28 mouse cellular contexts compared by ENCODE assay signal in the genomic region with DNA sequence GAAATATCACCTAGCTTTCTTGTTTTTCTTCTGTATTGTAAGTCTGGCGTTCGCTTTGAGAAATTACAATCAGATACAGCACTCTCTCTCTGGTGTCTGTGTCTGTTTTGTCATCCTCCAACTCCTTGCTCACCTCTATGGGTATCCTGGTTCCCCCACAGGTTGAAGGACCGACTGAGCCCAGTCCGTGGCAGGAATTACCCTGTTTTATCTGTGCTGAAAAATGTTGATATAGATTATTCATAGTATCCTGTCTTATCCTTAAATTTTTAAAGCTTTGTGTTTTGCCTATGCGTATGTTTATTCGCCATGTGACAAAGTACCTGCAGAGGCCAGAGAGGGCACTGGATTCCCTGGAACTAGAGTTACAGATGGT. TPM values are rescaled to one million over a fixed set of nuclear protein-coding genes. Genes with fewer than 3 reads are reported as not detected.
A peak's percentile ranks its signal among the peaks of the same experiment; 100 is the strongest.
DNase-seq lines count a peak whose midpoint lies in the region; ATAC-seq and TF ChIP-seq lines count a peak whose summit lies in the region.
"Had no signal": no experiment of that assay in that cellular context is flagged by ENCODE, and none has a peak within 500 bp of the region (broad histone marks: within the 10 kb centered on the region; RNA-seq: fewer than 3 reads in every experiment).

No protein-coding gene starts in this region.

- TF ChIP-seq RAD21 in MEL (IDR thresholded peaks at IDR 0.05; ENCODE audit: low read depth, low read length), result no peak

- H3K9me3 ChIP-seq in heart, embryonic 11.5 days (replicated peaks; ENCODE audit: control insufficient read depth, low read length), result no peaks in the 10 kb centered on the region
- H3K9me3 ChIP-seq in E14TG2a.4 (ENCODE audit: low read length) (no peaks in the 10 kb centered on the region), MEL (replicated peaks; ENCODE audit: insufficient read depth, low read length) (no peaks in the 10 kb centered on the region)
- H3K9me3 ChIP-seq: embryonic facial prominence, embryonic 10.5 days; embryonic facial prominence, embryonic 13.5 days; forebrain, embryonic 12.5 days; forebrain, embryonic 15.5 days; heart, embryonic 13.5 days; hindbrain, embryonic 12.5 days; hindbrain, embryonic 15.5 days had no signal

- peak; percentile 30 for DNase-seq in heart, adult 11 months
- DNase-seq in MEL (ENCODE audit: low read depth, low spot score), result no peak
- no peak for DNase-seq in frontal cortex, postnatal 36 days (ENCODE audit: low spot score in 2 of 2)
- no peak for DNase-seq in thymus, postnatal 36 days
- DNase-seq: adrenal gland, adult 8-10 months; adrenal gland, postnatal 25 days; B cell, adult 2 months; cerebellum, adult 11-12 months; cerebellum, adult 8-10 months; cerebellum, postnatal 10 days; cerebellum, postnatal 36 days; embryo, embryonic 11 days; gastrocnemius, postnatal 10 days; gastrocnemius, postnatal 36 days; heart, postnatal 14 days; kidney, adult 2 months had no signal

- TF ChIP-seq EP300 in MEL (IDR thresholded peaks at IDR 0.05; ENCODE audit: low read depth in 1 of 2, low read length in 2 of 2), result no peak

- H3K4me3 ChIP-seq in heart, embryonic 11.5 days (ENCODE audit: low read depth, low read length), result no peak overlapping the region
- H3K4me3 ChIP-seq in E14TG2a.4 (replicated peaks; ENCODE audit: low read length), result 0 out of 2 replicates have a peak overlapping the region, but pooled peaks have one; percentile 0
- no peak overlapping the region for H3K4me3 ChIP-seq in MEL (ENCODE audit: control insufficient read depth in 1 of 2, insufficient read depth in 1 of 2, low read depth in 2 of 2, low read length in 2 of 2)
- H3K4me3 ChIP-seq: embryonic facial prominence, embryonic 10.5 days; embryonic facial prominence, embryonic 13.5 days; erythroblast, embryonic 14.5 days; forebrain, embryonic 12.5 days; forebrain, embryonic 15.5 days; heart, embryonic 13.5 days; hindbrain, embryonic 12.5 days; hindbrain, embryonic 15.5 days had no signal

- no peak overlapping the region for H3K9ac ChIP-seq in heart, embryonic 11.5 days (ENCODE audit: low read depth, low read length)
- no peak overlapping the region for H3K9ac ChIP-seq in MEL (ENCODE audit: control insufficient read depth, low read depth, low read length, poor library complexity, severe bottlenecking)
- H3K9ac ChIP-seq: embryonic facial prominence, embryonic 13.5 days; forebrain, embryonic 12.5 days; forebrain, embryonic 15.5 days; heart, embryonic 13.5 days; hindbrain, embryonic 12.5 days; hindbrain, embryonic 15.5 days had no signal

- peaks cover 20% of the 10 kb centered on the region for H3K79me2 ChIP-seq in MEL (ENCODE audit: control insufficient read depth, insufficient read depth, low read length, poor library complexity)

- peaks cover 8% of the 10 kb centered on the region for H3K4me1 ChIP-seq in heart, embryonic 11.5 days (ENCODE audit: control insufficient read depth, insufficient read depth, low read length)
- H3K4me1 ChIP-seq in E14TG2a.4 (replicated peaks; ENCODE audit: low read depth, low read length), result peaks cover 67% of the 10 kb centered on the region
- H3K4me1 ChIP-seq in MEL (ENCODE audit: control insufficient read depth in 1 of 2, insufficient read depth in 2 of 2, low read length in 2 of 2), result peaks cover 18 to 36% of the 10 kb centered on the region in 2 experiments

- TF ChIP-seq CTCF in E14TG2a.4 (conservative IDR thresholded peaks at IDR 0.05; ENCODE audit: low read length) (no peak), MEL (IDR thresholded peaks at IDR 0.05 in 2 of 3, conservative IDR thresholded peaks at IDR 0.05 in 1 of 3; ENCODE audit: control insufficient read depth in 1 of 3, insufficient read depth in 1 of 3, low read depth in 2 of 3, low read length in 3 of 3, poor library complexity in 1 of 3, severe bottlenecking in 1 of 3) (no peak; a peak in 1 of 6 replicates)

- no peak for ATAC-seq in heart, embryonic 11.5 days (replicated peaks; ENCODE audit: insufficient number of reproducible peaks, low FRiP score, low TSS enrichment)
- ATAC-seq: forebrain, embryonic 15.5 days; intestine, postnatal 0 days; Patski had no signal

- peaks cover 8% of the 10 kb centered on the region for H3K36me3 ChIP-seq in heart, embryonic 11.5 days (ENCODE audit: control insufficient read depth, insufficient read depth, low read length)
- peaks cover 34% of the 10 kb centered on the region for H3K36me3 ChIP-seq in E14TG2a.4 (ENCODE audit: insufficient read depth, low read length)
- peaks cover 0 to 37% of the 10 kb centered on the region in 2 experiments; a peak in 2 of 4 replicates for H3K36me3 ChIP-seq in MEL (ENCODE audit: control insufficient read depth in 1 of 2, insufficient read depth in 2 of 2, low read length in 2 of 2)

- H3K27me3 ChIP-seq in heart, embryonic 11.5 days (ENCODE audit: control insufficient read depth, insufficient read depth, low read length), result no peaks in the 10 kb centered on the region
- no peaks in the 10 kb centered on the region for H3K27me3 ChIP-seq in E14TG2a.4 (ENCODE audit: insufficient read depth, low read length)
- H3K27me3 ChIP-seq in MEL (ENCODE audit: control insufficient read depth in 1 of 2, insufficient read depth in 2 of 2, low read length in 2 of 2), result no peaks in the 10 kb centered on the region
- H3K27me3 ChIP-seq: embryonic facial prominence, embryonic 13.5 days; forebrain, embryonic 12.5 days; forebrain, embryonic 15.5 days; heart, embryonic 13.5 days; hindbrain, embryonic 12.5 days; hindbrain, embryonic 15.5 days; Patski had no signal

- H3K4me2 ChIP-seq in heart, embryonic 11.5 days, result no peak overlapping the region
- H3K4me2 ChIP-seq: embryonic facial prominence, embryonic 13.5 days; forebrain, embryonic 12.5 days; forebrain, embryonic 15.5 days; heart, embryonic 13.5 days; hindbrain, embryonic 12.5 days; hindbrain, embryonic 15.5 days had no signal

- WGBS in heart, embryonic 11.5 days (ENCODE audit: insufficient replicate concordance), result 90% methylated on average over 6 of the region's 6 CpGs

- no peak; a peak in 1 of 4 replicates for TF ChIP-seq POLR2A in MEL (IDR thresholded peaks at IDR 0.05; ENCODE audit: control insufficient read depth in 1 of 2, insufficient read depth in 1 of 2, low read depth in 1 of 2, low read length in 2 of 2, poor library complexity in 1 of 2)

- H3K27ac ChIP-seq in heart, embryonic 11.5 days (ENCODE audit: low read depth, low read length), result no peak overlapping the region
- no peak overlapping the region for H3K27ac ChIP-seq in MEL (ENCODE audit: control insufficient read depth, low read depth, low read length)
- H3K27ac ChIP-seq: embryonic facial prominence, embryonic 10.5 days; embryonic facial prominence, embryonic 13.5 days; forebrain, embryonic 12.5 days; forebrain, embryonic 15.5 days; heart, embryonic 13.5 days; hindbrain, embryonic 12.5 days; hindbrain, embryonic 15.5 days had no signal

TF ChIP-seq in MEL, 35 proteins besides CTCF, POLR2A, EP300 and RAD21 (continues in another document):
- TF ChIP-seq MAZ (IDR thresholded peaks at IDR 0.05; ENCODE audit: low read depth, low read length) (no peak), TBP (IDR thresholded peaks at IDR 0.05; ENCODE audit: low read depth, low read length) (no peak), NRF1 (IDR thresholded peaks at IDR 0.05; ENCODE audit: insufficient read depth, low read depth, low read length, poor library complexity, severe bottlenecking) (no peak), E2F4 (IDR thresholded peaks at IDR 0.05; ENCODE audit: borderline replicate concordance, low read depth, low read length) (0 out of 2 replicates have a peak, but pooled peaks have one; percentile 32), HCFC1 (IDR thresholded peaks at IDR 0.05; ENCODE audit: low read depth, low read length) (no peak), MEF2A (IDR thresholded peaks at IDR 0.05; ENCODE audit: extremely low read depth, insufficient replicate concordance, low read depth, low read length, poor library complexity, severe bottlenecking) (no peak), POLR2AphosphoS5 (IDR thresholded peaks at IDR 0.05; ENCODE audit: borderline replicate concordance, low read depth, low read length) (no peak), USF2 (IDR thresholded peaks at IDR 0.05; ENCODE audit: borderline replicate concordance in 1 of 2, insufficient read depth in 1 of 2, low read depth in 1 of 2, low read length in 2 of 2) (no peak), CHD1 (IDR thresholded peaks at IDR 0.05; ENCODE audit: low read depth, low read length) (no peak), ELF1 (IDR thresholded peaks at IDR 0.05; ENCODE audit: low read depth, low read length) (no peak), GATA1 (IDR thresholded peaks at IDR 0.05; ENCODE audit: low read depth, low read length) (no peak), RCOR1 (IDR thresholded peaks at IDR 0.05; ENCODE audit: low read depth, low read length) (0 out of 2 replicates have a peak, but pooled peaks have one; percentile 8), JUND (IDR thresholded peaks at IDR 0.05; ENCODE audit: low read depth, low read length) (no peak), UBTF (IDR thresholded peaks at IDR 0.05; ENCODE audit: borderline replicate concordance, insufficient read depth, low read depth, low read length) (no peak), USF1 (IDR thresholded peaks at IDR 0.05; ENCODE audit: low read depth, low read length) (no peak), CHD2 (IDR thresholded peaks at IDR 0.05; ENCODE audit: low read length) (no peak; the same call in none of the 2 replicates), SMC3 (IDR thresholded peaks at IDR 0.05; ENCODE audit: low read depth, low read length) (0 out of 2 replicates have a peak, but pooled peaks have one; percentile 11), MAX (IDR thresholded peaks at IDR 0.05; ENCODE audit: low read length) (0 out of 2 replicates have a peak, but pooled peaks have one; percentile 15), ZMIZ1 (IDR thresholded peaks at IDR 0.05; ENCODE audit: low read depth, low read length) (no peak), ZKSCAN1 (IDR thresholded peaks at IDR 0.05; ENCODE audit: low read depth, low read length) (0 out of 2 replicates have a peak, but pooled peaks have one; percentile 41), ZNF384 (IDR thresholded peaks at IDR 0.05; ENCODE audit: low read depth, low read length) (no peak), SIN3A (IDR thresholded peaks at IDR 0.05; ENCODE audit: low read length) (no peak; the same call in 1 of the 2 replicates)

RNA-seq across cellular contexts. Expression of gene Mrps24, which starts 12.5 kb away (rescaled TPM):
- polyA plus RNA-seq in heart, embryonic 11.5 days (2014; fragmentation: Nextera tagmentation; extraction: Ambion mirVana), result 174 and 184 TPM in 2 replicates
- 159 and 184 TPM in 2 replicates for total RNA-seq in MEL (2012; rRNA removed)
- polyA plus RNA-seq in MEL (2012; ENCODE audit: insufficient read depth in 1 of 2, insufficient read length in 2 of 2, low read depth in 1 of 2, low replicate concordance in 2 of 2, missing spikeins in 1 of 2), result 100 to 1,000 TPM in 1 of 2 experiments, not detected in 1; 163 TPM

RNA-seq across cellular contexts. Expression of gene Urgcp, which starts 59.2 kb away (rescaled TPM):
- polyA plus RNA-seq in heart, embryonic 11.5 days (2014; fragmentation: Nextera tagmentation; extraction: Ambion mirVana), result 14.2 and 18.7 TPM in 2 replicates
- 27.8 and 29.2 TPM in 2 replicates for total RNA-seq in MEL (2012; rRNA removed)
- 10 to 100 TPM; 19.5 to 34.9 TPM for polyA plus RNA-seq in MEL (2012; ENCODE audit: insufficient read depth in 1 of 2, insufficient read length in 2 of 2, low read depth in 1 of 2, low replicate concordance in 2 of 2, missing spikeins in 1 of 2)
